Mouse (Mus musculus): ENCODE measurements around the gene Dennd1a. TPM values are rescaled to one million over a fixed set of nuclear protein-coding genes. Genes with fewer than 3 reads are reported as not detected.

Gene Dennd1a
- polyA plus RNA-seq, 1 experiment from 2014 or later, result 3.8 TPM

DNA sequence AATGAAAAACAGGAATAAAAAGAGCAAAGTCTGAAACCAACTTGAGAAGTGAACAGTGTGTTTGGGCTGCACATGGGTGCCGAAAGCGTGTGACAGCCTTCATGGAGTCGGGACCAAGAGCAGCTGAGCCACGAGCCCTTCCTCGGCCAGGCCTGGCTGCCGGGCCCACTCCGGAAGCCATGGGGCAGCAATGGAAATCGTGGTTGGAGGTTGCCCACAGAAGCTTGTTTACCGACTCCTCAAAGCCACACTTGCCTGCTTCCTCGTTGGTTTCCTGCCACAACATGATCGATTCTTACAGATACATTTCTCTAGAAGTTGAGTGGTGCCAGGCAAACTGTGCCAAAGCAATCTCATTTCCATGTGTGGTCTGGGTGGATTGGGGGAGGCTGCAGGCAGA, 31.9 kb upstream of the Dennd1a start:
- Histone ChIP-seq H3K27ac (ENCODE audit: low read depth) (no peak overlapping the region), H3K27me3 (ENCODE audit: insufficient read depth, low read length) (0 out of 2 replicates have a peak, but pooled peaks cover 9% of the 10 kb centered on the region), H3K9ac (replicated peaks) (no peak overlapping the region), H3K4me3 (ENCODE audit: low read depth, low read length) (no peak overlapping the region), H3K4me2 (ENCODE audit: low read depth, low read length) (no peak overlapping the region), H3K9me3 (ENCODE audit: low read length) (no peaks in the 10 kb centered on the region), H3K36me3 (replicated peaks; ENCODE audit: insufficient read depth, low read length) (no peaks in the 10 kb centered on the region), H3K4me1 (ENCODE audit: insufficient read depth) (no peaks in the 10 kb centered on the region)
- TF ChIP-seq EP300 (IDR thresholded peaks at IDR 0.05; ENCODE audit: low read depth), result no peak
- DNase-seq, result no peak
- 16% methylated on average over 11 of the region's 11 CpGs for WGBS (ENCODE audit: insufficient replicate concordance)
- ATAC-seq, result no peak

DNA sequence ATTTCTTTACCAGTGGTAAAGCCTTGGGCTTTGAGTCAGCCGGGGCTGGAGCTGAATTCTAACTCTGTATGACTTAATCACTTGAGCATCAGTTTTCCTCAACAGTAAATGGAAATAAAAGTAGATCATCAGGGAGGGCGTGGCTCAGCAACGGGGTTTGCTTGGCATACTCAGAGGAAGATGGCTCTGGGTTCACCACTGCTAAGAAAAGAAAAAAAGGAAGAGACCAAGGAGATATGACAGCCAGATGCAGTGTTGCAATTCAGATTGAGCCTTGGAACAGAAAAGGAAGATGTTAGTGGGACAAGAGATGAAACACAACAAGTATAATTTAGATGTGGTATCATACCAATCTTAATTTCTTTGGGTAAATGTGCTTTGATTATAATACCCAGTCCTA, 26.2 kb upstream of the Dennd1a start:
- Histone ChIP-seq H3K4me1 (ENCODE audit: insufficient read depth) (no peaks in the 10 kb centered on the region), H3K4me2 (ENCODE audit: low read depth, low read length) (no peak overlapping the region), H3K4me3 (ENCODE audit: low read depth, low read length) (no peak overlapping the region), H3K9me3 (ENCODE audit: low read length) (no peaks in the 10 kb centered on the region), H3K9ac (replicated peaks) (no peak overlapping the region), H3K27me3 (ENCODE audit: insufficient read depth, low read length) (0 out of 2 replicates have a peak, but pooled peaks cover 3% of the 10 kb centered on the region), H3K36me3 (replicated peaks; ENCODE audit: insufficient read depth, low read length) (no peaks in the 10 kb centered on the region), H3K27ac (ENCODE audit: low read depth) (no peak overlapping the region)
- 40% methylated on average over 3 of the region's 3 CpGs for WGBS (ENCODE audit: insufficient replicate concordance)
- no peak for ATAC-seq
- DNase-seq, result no peak
- TF ChIP-seq EP300 (IDR thresholded peaks at IDR 0.05; ENCODE audit: low read depth), result no peak
- no peak for TF ChIP-seq CTCF (IDR thresholded peaks at IDR 0.05; ENCODE audit: low read depth)

DNA sequence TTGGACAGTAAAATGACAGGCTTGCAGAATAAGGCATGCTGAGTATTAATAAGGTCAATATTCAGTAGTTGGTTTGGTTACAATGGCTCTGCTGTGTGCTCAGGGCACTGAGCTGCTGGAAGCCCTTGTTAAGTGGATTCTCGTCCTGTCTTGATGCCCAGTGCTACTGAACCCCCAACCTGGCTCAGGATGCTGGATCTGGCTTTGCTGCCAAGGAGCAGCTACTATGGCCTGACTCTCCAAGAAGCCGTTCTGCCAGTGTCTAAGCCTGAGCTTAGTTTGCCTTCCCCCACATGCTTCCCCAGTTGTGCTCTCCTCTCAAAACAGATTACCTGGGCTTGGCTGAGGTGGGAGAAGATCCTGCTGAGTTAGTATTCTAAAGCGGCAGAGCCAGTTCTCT, 25.7 kb upstream of the Dennd1a start:
- 52% methylated on average over 3 of the region's 3 CpGs for WGBS (ENCODE audit: insufficient replicate concordance)
- Histone ChIP-seq H3K9ac (replicated peaks) (no peak overlapping the region), H3K27ac (ENCODE audit: low read depth) (no peak overlapping the region), H3K4me3 (ENCODE audit: low read depth, low read length) (no peak overlapping the region), H3K9me3 (ENCODE audit: low read length) (no peaks in the 10 kb centered on the region), H3K27me3 (ENCODE audit: insufficient read depth, low read length) (0 out of 2 replicates have a peak, but pooled peaks cover 3% of the 10 kb centered on the region), H3K4me1 (ENCODE audit: insufficient read depth) (no peaks in the 10 kb centered on the region), H3K4me2 (ENCODE audit: low read depth, low read length) (no peak overlapping the region), H3K36me3 (replicated peaks; ENCODE audit: insufficient read depth, low read length) (no peaks in the 10 kb centered on the region)
- TF ChIP-seq EP300 (IDR thresholded peaks at IDR 0.05; ENCODE audit: low read depth) (no peak), CTCF (IDR thresholded peaks at IDR 0.05; ENCODE audit: low read depth) (no peak)
- ATAC-seq (no peak), DNase-seq (no peak)

DNA sequence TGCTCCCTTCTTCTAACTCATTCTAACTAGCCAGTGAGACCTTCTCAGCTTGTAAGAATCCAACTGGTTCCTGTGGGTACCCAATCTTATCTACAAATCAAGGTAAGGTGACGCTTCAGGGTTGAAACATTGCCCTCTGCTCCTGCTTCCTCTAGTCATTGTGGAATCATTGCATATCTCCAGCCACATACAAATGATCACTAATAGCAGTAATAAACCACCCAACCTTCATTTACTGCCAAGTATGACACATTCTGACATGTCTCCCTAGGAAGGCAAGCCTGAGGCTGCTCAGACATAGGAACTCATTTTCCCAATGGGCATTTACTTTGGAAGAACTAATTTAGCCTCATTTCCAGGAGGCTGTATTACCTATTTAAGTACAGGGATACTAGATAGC, 18.0 kb upstream of the Dennd1a start:
- TF ChIP-seq CTCF (IDR thresholded peaks at IDR 0.05; ENCODE audit: low read depth) (no peak), EP300 (IDR thresholded peaks at IDR 0.05; ENCODE audit: low read depth) (no peak)
- Histone ChIP-seq H3K9ac (replicated peaks) (no peak overlapping the region), H3K27me3 (ENCODE audit: insufficient read depth, low read length) (no peaks in the 10 kb centered on the region), H3K4me1 (ENCODE audit: insufficient read depth) (no peaks in the 10 kb centered on the region), H3K36me3 (replicated peaks; ENCODE audit: insufficient read depth, low read length) (no peaks in the 10 kb centered on the region), H3K27ac (ENCODE audit: low read depth) (no peak overlapping the region), H3K4me3 (ENCODE audit: low read depth, low read length) (no peak overlapping the region), H3K9me3 (ENCODE audit: low read length) (no peaks in the 10 kb centered on the region), H3K4me2 (ENCODE audit: low read depth, low read length) (no peak overlapping the region)
- WGBS (ENCODE audit: insufficient replicate concordance), result 49% methylated on average over 1 of the region's 1 CpGs
- ATAC-seq (no peak), DNase-seq (no peak)

- Histone ChIP-seq H3K27me3 (ENCODE audit: insufficient read depth, low read length) (no peaks in the 10 kb centered on the region), H3K9ac (replicated peaks) (no peak overlapping the region), H3K36me3 (replicated peaks; ENCODE audit: insufficient read depth, low read length) (no peaks in the 10 kb centered on the region), H3K4me2 (ENCODE audit: low read depth, low read length) (no peak overlapping the region), H3K4me1 (ENCODE audit: insufficient read depth) (no peaks in the 10 kb centered on the region), H3K4me3 (ENCODE audit: low read depth, low read length) (no peak overlapping the region), H3K9me3 (ENCODE audit: low read length) (no peaks in the 10 kb centered on the region), H3K27ac (ENCODE audit: low read depth) (no peak overlapping the region)
- 44% methylated on average over 2 of the region's 2 CpGs for WGBS (ENCODE audit: insufficient replicate concordance)
- DNase-seq (no peak), ATAC-seq (no peak)
- no peak for TF ChIP-seq CTCF (IDR thresholded peaks at IDR 0.05; ENCODE audit: low read depth)
- TF ChIP-seq EP300 (IDR thresholded peaks at IDR 0.05; ENCODE audit: low read depth), result 0 out of 2 replicates have a peak, but pooled peaks have one; percentile 16
These were observed 13.8 kb upstream of the Dennd1a start for GRCm38 (mm10) chr2:38300941-38301340.

DNA sequence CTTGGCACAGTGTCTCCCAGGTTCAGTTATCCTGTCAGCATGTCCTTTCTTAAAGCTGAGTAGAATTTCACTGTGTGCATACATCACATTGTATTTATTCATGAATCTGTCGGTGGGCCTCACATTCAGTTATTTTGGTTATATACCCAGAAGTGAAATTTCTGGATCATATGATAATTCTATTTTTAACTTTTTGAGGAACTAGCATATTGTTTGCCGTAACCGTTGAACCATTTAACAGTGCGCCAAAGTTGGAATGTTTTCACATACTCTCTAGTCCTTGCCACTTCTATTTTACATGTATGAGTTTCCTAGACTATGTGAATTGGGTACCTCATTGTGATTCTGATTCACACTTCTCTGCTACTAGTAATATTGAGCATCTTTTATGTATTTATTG, 8.7 kb upstream of the Dennd1a start:
- no peak for ATAC-seq
- H3K36me3 ChIP-seq (replicated peaks; ENCODE audit: insufficient read depth, low read length), result no peaks in the 10 kb centered on the region
- no peaks in the 10 kb centered on the region for H3K27me3 ChIP-seq (ENCODE audit: insufficient read depth, low read length)
- DNase-seq, result no peak
- no peak overlapping the region for H3K27ac ChIP-seq (ENCODE audit: low read depth)
- WGBS (ENCODE audit: insufficient replicate concordance), result 53% methylated on average over 4 of the region's 4 CpGs
- TF ChIP-seq CTCF (IDR thresholded peaks at IDR 0.05; ENCODE audit: low read depth) (no peak), EP300 (IDR thresholded peaks at IDR 0.05; ENCODE audit: low read depth) (no peak)
- H3K9me3 ChIP-seq (ENCODE audit: low read length), result no peaks in the 10 kb centered on the region
- H3K4me1 ChIP-seq (ENCODE audit: insufficient read depth), result no peaks in the 10 kb centered on the region
- H3K9ac ChIP-seq (replicated peaks), result no peak overlapping the region
- H3K4me3 ChIP-seq (ENCODE audit: low read depth, low read length), result no peak overlapping the region
- no peak overlapping the region for H3K4me2 ChIP-seq (ENCODE audit: low read depth, low read length)

DNA sequence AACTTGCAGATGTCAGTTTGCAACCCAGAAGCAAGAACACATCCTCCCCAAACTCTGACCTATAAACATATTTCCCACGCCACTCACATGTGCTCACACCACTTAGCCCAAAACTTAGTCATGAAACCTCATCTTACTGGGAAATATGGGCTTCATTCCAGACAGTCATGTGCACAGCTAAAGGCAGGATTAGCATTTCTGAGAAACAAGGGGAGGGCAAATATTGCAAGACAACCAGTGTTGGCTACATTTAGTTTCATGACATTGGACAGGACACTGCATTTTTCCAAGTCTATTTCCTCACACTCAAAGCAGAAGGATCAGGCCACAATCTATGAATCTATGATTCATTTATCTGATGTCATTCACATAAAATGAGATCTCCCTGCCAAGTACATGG, 4.3 kb upstream of the Dennd1a start:
- TF ChIP-seq EP300 (IDR thresholded peaks at IDR 0.05; ENCODE audit: low read depth) (no peak), CTCF (IDR thresholded peaks at IDR 0.05; ENCODE audit: low read depth) (no peak)
- DNase-seq, result no peak
- no peak for ATAC-seq
- H3K9ac ChIP-seq (replicated peaks), result no peak overlapping the region
- no peak overlapping the region for H3K4me3 ChIP-seq (ENCODE audit: low read depth, low read length)
- no peaks in the 10 kb centered on the region for H3K27me3 ChIP-seq (ENCODE audit: insufficient read depth, low read length)
- no peak overlapping the region for H3K4me2 ChIP-seq (ENCODE audit: low read depth, low read length)
- WGBS (ENCODE audit: insufficient replicate concordance), result 67% methylated on average over 1 of the region's 1 CpGs
- peaks cover 10% of the 10 kb centered on the region for H3K4me1 ChIP-seq (ENCODE audit: insufficient read depth)
- no peaks in the 10 kb centered on the region for H3K9me3 ChIP-seq (ENCODE audit: low read length)
- no peak overlapping the region for H3K27ac ChIP-seq (ENCODE audit: low read depth)
- no peaks in the 10 kb centered on the region for H3K36me3 ChIP-seq (replicated peaks; ENCODE audit: insufficient read depth, low read length)

Data from liver, postnatal 0 days (tissue).